9 mouse cellular contexts compared by ENCODE assay signal in genomic region chr2:134549770-134550169, GRCm38 (mm10). TPM values are rescaled to one million over a fixed set of nuclear protein-coding genes. Genes with fewer than 3 reads are reported as not detected.
DNase-seq lines count a peak whose midpoint lies in the region; ATAC-seq and TF ChIP-seq lines count a peak whose summit lies in the region.
"Had no signal": no experiment of that assay in that cellular context is flagged by ENCODE, and none has a peak within 500 bp of the region (broad histone marks: within the 10 kb centered on the region; RNA-seq: fewer than 3 reads in every experiment).

No protein-coding gene starts in this region.

- no peak for ATAC-seq in hindbrain, embryonic 16.5 days
- 0 out of 2 replicates have a peak, but pooled peaks have one; percentile 38 for ATAC-seq in forebrain, embryonic 13.5 days

- DNase-seq in hindbrain, embryonic 10.5 days (ENCODE audit: low spot score), result peak; percentile 27
- DNase-seq in CD8-positive naive resting alpha-beta T cell, adult 2 months (ENCODE audit: low read depth in 2 of 2, low spot score in 2 of 2), result peak; percentile 7 to 13
- DNase-seq in brain, embryonic 14.5 days (ENCODE audit: low read depth), result peak; percentile 81
- DNase-seq in layer of hippocampus, adult 11-12 months (ENCODE audit: low spot score), result peak; percentile 79
- peak; percentile 41 for DNase-seq in lung, postnatal 25 days (ENCODE audit: low spot score)
- peak; percentile 42 for DNase-seq in thymus, adult 2 months

- 29% methylated on average over 4 of the region's 4 CpGs for whole genome bisulfite sequencing in hindbrain, embryonic 10.5 days
- 20% methylated on average over 4 of the region's 4 CpGs for WGBS in hindbrain, embryonic 16.5 days
- WGBS in forebrain, embryonic 13.5 days, result 24% methylated on average over 4 of the region's 4 CpGs
- 21% methylated on average over 4 of the region's 4 CpGs for WGBS in thymus, adult 2 months

- H3K36me3 ChIP-seq in hindbrain, embryonic 10.5 days, result no peaks in the 10 kb centered on the region
- no peaks in the 10 kb centered on the region for H3K36me3 ChIP-seq in hindbrain, embryonic 16.5 days (ENCODE audit: control insufficient read depth, insufficient read depth, low read length)
- no peaks in the 10 kb centered on the region for H3K36me3 ChIP-seq in forebrain, embryonic 13.5 days (ENCODE audit: poor library complexity, severe bottlenecking)
- no peaks in the 10 kb centered on the region for H3K36me3 ChIP-seq in thymus, adult 2 months (ENCODE audit: control insufficient read depth, insufficient read depth, low read length)
- H3K36me3 ChIP-seq: embryonic facial prominence, embryonic 13.5 days had no signal

- no peak overlapping the region for H3K4me3 ChIP-seq in hindbrain, embryonic 10.5 days
- H3K4me3 ChIP-seq in hindbrain, embryonic 16.5 days (ENCODE audit: low read length), result no peak overlapping the region
- H3K4me3 ChIP-seq in forebrain, embryonic 13.5 days, result no peak overlapping the region
- no peak overlapping the region for H3K4me3 ChIP-seq in thymus, adult 2 months (ENCODE audit: control insufficient read depth, insufficient read depth, low read length)
- H3K4me3 ChIP-seq: embryonic facial prominence, embryonic 13.5 days had no signal

- H3K4me2 ChIP-seq in hindbrain, embryonic 16.5 days (ENCODE audit: low read length), result no peak overlapping the region
- no peak overlapping the region for H3K4me2 ChIP-seq in forebrain, embryonic 13.5 days
- H3K4me2 ChIP-seq: embryonic facial prominence, embryonic 13.5 days had no signal

- TF ChIP-seq CTCF in brain, embryonic 14.5 days (IDR thresholded peaks at IDR 0.05; ENCODE audit: borderline replicate concordance, extremely low read depth, insufficient read depth, insufficient read length), result peak; percentile 54; the same call in 1 of the 2 replicates
- TF ChIP-seq CTCF in thymus, adult 2 months (IDR thresholded peaks at IDR 0.05; ENCODE audit: borderline replicate concordance, control insufficient read depth, extremely low read depth, insufficient read depth, low read length, poor library complexity), result no peak

- no peaks in the 10 kb centered on the region for H3K9me3 ChIP-seq in hindbrain, embryonic 10.5 days
- no peaks in the 10 kb centered on the region for H3K9me3 ChIP-seq in hindbrain, embryonic 16.5 days (ENCODE audit: control insufficient read depth, low read length)
- no peaks in the 10 kb centered on the region for H3K9me3 ChIP-seq in forebrain, embryonic 13.5 days (replicated peaks)
- H3K9me3 ChIP-seq: embryonic facial prominence, embryonic 13.5 days had no signal

- no peak overlapping the region for H3K27ac ChIP-seq in hindbrain, embryonic 10.5 days
- no peak overlapping the region for H3K27ac ChIP-seq in hindbrain, embryonic 16.5 days (ENCODE audit: low read depth, low read length)
- no peak overlapping the region for H3K27ac ChIP-seq in forebrain, embryonic 13.5 days
- no peak overlapping the region for H3K27ac ChIP-seq in thymus, adult 2 months (ENCODE audit: control insufficient read depth, insufficient read depth, low read length)
- H3K27ac ChIP-seq: embryonic facial prominence, embryonic 13.5 days had no signal

- H3K27me3 ChIP-seq in hindbrain, embryonic 10.5 days (ENCODE audit: insufficient read depth, poor library complexity, severe bottlenecking), result no peaks in the 10 kb centered on the region
- H3K27me3 ChIP-seq in hindbrain, embryonic 16.5 days (replicated peaks; ENCODE audit: control insufficient read depth, insufficient read depth, low read length), result no peaks in the 10 kb centered on the region
- H3K27me3 ChIP-seq in forebrain, embryonic 13.5 days, result no peaks in the 10 kb centered on the region
- no peaks in the 10 kb centered on the region for H3K27me3 ChIP-seq in thymus, adult 2 months (ENCODE audit: control insufficient read depth, insufficient read depth, low read length)
- H3K27me3 ChIP-seq: embryonic facial prominence, embryonic 13.5 days had no signal

- H3K4me1 ChIP-seq in hindbrain, embryonic 10.5 days (replicated peaks), result no peaks in the 10 kb centered on the region
- no peaks in the 10 kb centered on the region for H3K4me1 ChIP-seq in hindbrain, embryonic 16.5 days (ENCODE audit: control insufficient read depth, insufficient read depth, low read depth, low read length)
- 0 out of 2 replicates have a peak, but pooled peaks cover 2% of the 10 kb centered on the region for H3K4me1 ChIP-seq in forebrain, embryonic 13.5 days
- no peaks in the 10 kb centered on the region for H3K4me1 ChIP-seq in thymus, adult 2 months (replicated peaks; ENCODE audit: control insufficient read depth, insufficient read depth, low read length)
- H3K4me1 ChIP-seq: embryonic facial prominence, embryonic 13.5 days had no signal

- TF ChIP-seq POLR2A in brain, embryonic 14.5 days (IDR thresholded peaks at IDR 0.05; ENCODE audit: borderline replicate concordance, extremely low read depth, insufficient read depth, insufficient read length, poor library complexity, severe bottlenecking), result no peak
- TF ChIP-seq POLR2A in thymus, adult 2 months (IDR thresholded peaks at IDR 0.05; ENCODE audit: control insufficient read depth, extremely low read depth, insufficient read depth, low read length, poor library complexity), result no peak

- H3K9ac ChIP-seq in hindbrain, embryonic 16.5 days (ENCODE audit: low read depth, low read length), result no peak overlapping the region
- H3K9ac ChIP-seq in forebrain, embryonic 13.5 days, result no peak overlapping the region
- H3K9ac ChIP-seq: embryonic facial prominence, embryonic 13.5 days had no signal

RNA-seq across cellular contexts. Expression of gene Hao1, which starts 4.4 kb away (rescaled TPM):
- not detected in 2 replicates for polyA plus RNA-seq in hindbrain, embryonic 10.5 days (2016; fragmentation: Nextera tagmentation; extraction: Ambion mirVana)
- 0.07 and 0.10 TPM in 2 replicates for polyA plus RNA-seq in hindbrain, embryonic 16.5 days (2015; fragmentation: Nextera tagmentation; extraction: Ambion mirVana)
- 0.04 TPM in 1 of 2 replicates, not detected in the other for polyA plus RNA-seq in brain, embryonic 14.5 days (2012; rRNA removed)
- polyA plus RNA-seq in forebrain, embryonic 13.5 days (2015; fragmentation: Nextera tagmentation; extraction: Ambion mirVana), result not detected in 2 replicates
- polyA plus RNA-seq in thymus, adult 2 months (2012; rRNA removed), result 0.04 and 0.05 TPM in 2 replicates

Comparison
In these comparisons a context has a peak if more than half of its experiments do, and no peak if none do; other contexts are left out.
1. DNase-seq: peak in every context shown above with its lines; median percentile 81 in brain, embryonic 14.5 days; 79 in layer of hippocampus, adult 11-12 months; 42 in thymus, adult 2 months; 41 in lung, postnatal 25 days; 27 in hindbrain, embryonic 10.5 days; 10 in CD8-positive naive resting alpha-beta T cell, adult 2 months.